Mouse (Mus musculus) liver, adult 10 weeks (tissue): ENCODE measurements around the gene Sh3kbp1. TPM values are rescaled to one million over a fixed set of nuclear protein-coding genes. Genes with fewer than 3 reads are reported as not detected.

ENCODE experiments used
- polyA plus RNA-seq: library from polyadenylated mRNA; stranded (reverse); fragments of 350-450 nt; fragmentation: Illumina TruSeq; extraction: RNeasy Lipid Tissue Mini Kit (QIAGEN cat#74804); gene quantifications from one replicate; pipeline ENCODE4 v1.2.3, GENCODE M21; 2014; ENCODE audit warnings: low read depth, low replicate concordance

The Sh3kbp1 gene
- 3.1 TPM for polyA plus RNA-seq

DNA sequence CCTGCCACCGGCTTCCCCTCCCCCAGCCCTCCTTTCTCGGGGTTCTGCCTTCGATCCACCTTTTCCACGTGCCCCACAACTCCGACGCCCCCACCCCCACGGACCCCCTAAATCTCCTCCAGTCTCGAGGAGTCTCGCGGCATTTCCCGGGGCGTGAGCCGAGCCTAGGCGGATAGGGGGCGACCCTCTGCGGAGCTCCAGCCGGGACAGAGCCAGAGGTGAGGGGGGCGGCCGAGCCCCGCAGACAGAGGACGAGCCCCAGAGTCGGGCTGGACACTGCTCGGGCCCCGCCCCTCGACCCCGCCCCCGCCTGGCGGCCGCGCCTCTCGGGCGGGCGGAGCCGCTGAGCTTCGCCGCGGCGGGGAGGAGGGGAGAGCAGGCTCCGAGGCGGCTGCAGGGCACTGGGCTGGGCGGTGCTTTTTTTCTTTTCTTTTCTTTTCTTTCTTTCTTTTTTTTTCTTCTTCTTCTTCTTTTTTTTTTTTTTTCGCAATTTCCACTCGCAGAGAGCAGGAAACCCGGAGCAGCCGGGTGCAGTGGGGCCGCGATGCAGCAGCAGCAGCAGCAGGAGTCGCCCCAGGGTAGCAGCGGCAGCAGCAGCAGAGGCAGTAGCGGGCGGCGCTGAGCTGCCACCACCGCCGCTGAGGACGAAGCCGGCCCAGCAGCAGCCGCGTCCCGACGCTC, at the start of gene Sh3kbp1:
Gene Sh3kbp1 (plus strand): TSS at position 366 of the 681 bp plus-strand sequence.

DNA sequence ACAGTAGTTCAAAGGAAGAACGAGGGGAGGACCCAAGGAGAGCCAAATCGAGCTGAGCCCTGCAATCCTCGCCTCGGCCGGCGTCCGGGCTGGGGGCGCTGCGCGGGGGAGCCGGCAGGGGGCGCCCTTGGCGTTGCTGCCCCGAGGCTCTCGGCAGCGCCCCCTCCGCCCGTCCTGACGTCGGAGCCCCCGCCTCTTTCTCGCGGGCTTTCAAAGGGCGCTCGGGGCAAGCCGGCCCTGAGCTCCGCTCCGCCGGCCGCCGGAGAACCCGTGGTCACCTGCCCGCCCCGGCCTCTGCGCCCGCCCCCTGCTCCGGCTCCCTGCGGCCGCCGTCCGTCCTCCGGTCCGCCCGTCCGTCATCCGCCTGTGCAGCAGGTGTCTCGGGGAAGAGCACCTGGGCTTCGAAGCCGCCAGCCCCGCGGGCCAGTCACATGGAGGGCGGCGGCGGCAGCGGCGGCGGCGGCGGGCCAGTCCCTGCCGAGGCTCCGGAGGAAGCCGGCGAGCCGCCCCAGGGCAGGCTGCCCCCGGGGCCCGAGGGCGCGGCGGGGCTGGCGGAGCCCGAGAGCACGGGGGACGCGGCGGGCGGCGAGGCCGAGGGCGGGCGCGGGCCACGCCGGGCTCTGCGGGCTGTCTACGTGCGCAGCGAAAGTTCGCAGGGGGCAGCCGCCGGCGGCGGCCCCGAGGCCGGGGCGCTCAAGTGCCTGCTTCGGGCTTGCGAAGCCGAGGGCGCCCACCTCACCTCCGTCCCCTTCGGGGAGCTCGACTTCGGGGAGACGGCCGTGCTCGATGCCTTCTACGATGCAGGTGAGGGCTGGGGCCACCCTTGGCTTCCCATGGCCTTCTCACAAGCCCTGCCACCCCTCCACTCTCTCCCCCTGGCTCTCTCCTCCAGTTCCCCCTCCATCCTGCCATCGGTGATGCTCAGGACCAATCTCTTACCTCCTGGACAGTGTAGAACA, 361.2 kb downstream of the Sh3kbp1 start, which contains the start of gene Map3k15:
Gene Map3k15 (plus strand): TSS at position 432 of the 959 bp plus-strand sequence.

Other genes starting within 250 kb of the Sh3kbp1 start
- gene Map7d2, start 212.7 kb upstream of the Sh3kbp1 start, polyA plus RNA-seq = not detected
- gene Bclaf3, start 100.6 kb upstream of the Sh3kbp1 start, polyA plus RNA-seq = 7.8 TPM